Mouse (Mus musculus): ENCODE data around the gene Shisal1. TPM values are rescaled to one million over a fixed set of nuclear protein-coding genes. Genes with fewer than 3 reads are reported as not detected.

Gene Shisal1
- polyA plus RNA-seq, 1 experiment from 2014 or later: 2.1 TPM

- Histone ChIP-seq H3K9me3 (ENCODE audit: control insufficient read depth, low read length) (no peaks in the 10 kb centered on the region), H3K36me3 (ENCODE audit: control insufficient read depth, insufficient read depth, low read length) (no peaks in the 10 kb centered on the region), H3K27me3 (ENCODE audit: control insufficient read depth, insufficient read depth, low read length) (no peaks in the 10 kb centered on the region), H3K4me2 (replicated peaks; ENCODE audit: low read depth, low read length) (no peak overlapping the region), H3K4me3 (ENCODE audit: low read length) (no peak overlapping the region), H3K9ac (ENCODE audit: low read depth, low read length) (no peak overlapping the region), H3K27ac (ENCODE audit: low read depth, low read length) (peak overlapping the region; percentile 64), H3K4me1 (ENCODE audit: control insufficient read depth, insufficient read depth, low read length) (peaks cover 18% of the 10 kb centered on the region)
- 0 out of 2 replicates have a peak, but pooled peaks have one; percentile 37 for ATAC-seq (ENCODE audit: low FRiP score, low TSS enrichment)
- WGBS: 28% methylated on average over 14 of the region's 14 CpGs
These were observed 51.4 kb downstream of the Shisal1 start for GRCm38 (mm10) chr15:84395341-84396067.

GRCm38 (mm10) chr15:84393341-84393740 lies 53.6 kb downstream of the Shisal1 start:
- no peaks in the 10 kb centered on the region for H3K9me3 ChIP-seq (ENCODE audit: control insufficient read depth, low read length)
- no peak overlapping the region for H3K4me2 ChIP-seq (replicated peaks; ENCODE audit: low read depth, low read length)
- peak; percentile 32; the same call in 1 of the 2 replicates for ATAC-seq (ENCODE audit: low FRiP score, low TSS enrichment)
- no peak overlapping the region for H3K4me3 ChIP-seq (ENCODE audit: low read length)
- H3K9ac ChIP-seq (ENCODE audit: low read depth, low read length): no peak overlapping the region
- 43% methylated on average over 6 of the region's 6 CpGs for WGBS
- H3K4me1 ChIP-seq (ENCODE audit: control insufficient read depth, insufficient read depth, low read length): peaks cover 18% of the 10 kb centered on the region
- H3K36me3 ChIP-seq (ENCODE audit: control insufficient read depth, insufficient read depth, low read length): no peaks in the 10 kb centered on the region
- H3K27me3 ChIP-seq (ENCODE audit: control insufficient read depth, insufficient read depth, low read length): no peaks in the 10 kb centered on the region
- no peak overlapping the region for H3K27ac ChIP-seq (ENCODE audit: low read depth, low read length)

- no peak for ATAC-seq (ENCODE audit: low FRiP score, low TSS enrichment)
These were observed 54.1 kb downstream of the Shisal1 start for GRCm38 (mm10) chr15:84392840-84393239.

GRCm38 (mm10) chr15:84392131-84392530 lies 54.8 kb downstream of the Shisal1 start:
- no peak overlapping the region for H3K4me3 ChIP-seq (ENCODE audit: low read length)
- WGBS: 89% methylated on average over 4 of the region's 4 CpGs
- no peak for ATAC-seq (ENCODE audit: low FRiP score, low TSS enrichment)
- H3K4me2 ChIP-seq (replicated peaks; ENCODE audit: low read depth, low read length): no peak overlapping the region
- no peaks in the 10 kb centered on the region for H3K36me3 ChIP-seq (ENCODE audit: control insufficient read depth, insufficient read depth, low read length)
- no peaks in the 10 kb centered on the region for H3K27me3 ChIP-seq (ENCODE audit: control insufficient read depth, insufficient read depth, low read length)
- H3K27ac ChIP-seq (ENCODE audit: low read depth, low read length): no peak overlapping the region
- no peak overlapping the region for H3K9ac ChIP-seq (ENCODE audit: low read depth, low read length)
- H3K9me3 ChIP-seq (ENCODE audit: control insufficient read depth, low read length): peaks cover 6% of the 10 kb centered on the region
- H3K4me1 ChIP-seq (ENCODE audit: control insufficient read depth, insufficient read depth, low read length): peaks cover 18% of the 10 kb centered on the region

More at GRCm38 (mm10) chr15:84392840-84393239, 54.1 kb downstream of the Shisal1 start:
- Histone ChIP-seq H3K27ac (ENCODE audit: low read depth, low read length) (no peak overlapping the region), H3K36me3 (ENCODE audit: control insufficient read depth, insufficient read depth, low read length) (no peaks in the 10 kb centered on the region), H3K27me3 (ENCODE audit: control insufficient read depth, insufficient read depth, low read length) (no peaks in the 10 kb centered on the region), H3K4me3 (ENCODE audit: low read length) (no peak overlapping the region), H3K9me3 (ENCODE audit: control insufficient read depth, low read length) (no peaks in the 10 kb centered on the region), H3K4me1 (ENCODE audit: control insufficient read depth, insufficient read depth, low read length) (peaks cover 18% of the 10 kb centered on the region), H3K9ac (ENCODE audit: low read depth, low read length) (no peak overlapping the region), H3K4me2 (replicated peaks; ENCODE audit: low read depth, low read length) (no peak overlapping the region)
- WGBS: 62% methylated on average over 5 of the region's 5 CpGs

GRCm38 (mm10) chr15:84388698-84389131 lies 58.2 kb downstream of the Shisal1 start:
- H3K9ac ChIP-seq (ENCODE audit: low read depth, low read length): no peak overlapping the region
- peaks cover 8% of the 10 kb centered on the region for H3K4me1 ChIP-seq (ENCODE audit: control insufficient read depth, insufficient read depth, low read length)
- H3K27ac ChIP-seq (ENCODE audit: low read depth, low read length): no peak overlapping the region
- H3K4me2 ChIP-seq (replicated peaks; ENCODE audit: low read depth, low read length): no peak overlapping the region
- no peaks in the 10 kb centered on the region for H3K36me3 ChIP-seq (ENCODE audit: control insufficient read depth, insufficient read depth, low read length)
- no peak overlapping the region for H3K4me3 ChIP-seq (ENCODE audit: low read length)
- peaks cover 6% of the 10 kb centered on the region for H3K9me3 ChIP-seq (ENCODE audit: control insufficient read depth, low read length)
- ATAC-seq (ENCODE audit: low FRiP score, low TSS enrichment): no peak
- H3K27me3 ChIP-seq (ENCODE audit: control insufficient read depth, insufficient read depth, low read length): no peaks in the 10 kb centered on the region
- WGBS: 78% methylated on average over 8 of the region's 8 CpGs

- Histone ChIP-seq H3K4me3 (ENCODE audit: low read length) (no peak overlapping the region), H3K27ac (ENCODE audit: low read depth, low read length) (no peak overlapping the region), H3K4me2 (replicated peaks; ENCODE audit: low read depth, low read length) (no peak overlapping the region), H3K27me3 (ENCODE audit: control insufficient read depth, insufficient read depth, low read length) (no peaks in the 10 kb centered on the region), H3K9me3 (ENCODE audit: control insufficient read depth, low read length) (peaks cover 6% of the 10 kb centered on the region), H3K4me1 (ENCODE audit: control insufficient read depth, insufficient read depth, low read length) (no peaks in the 10 kb centered on the region), H3K36me3 (ENCODE audit: control insufficient read depth, insufficient read depth, low read length) (no peaks in the 10 kb centered on the region), H3K9ac (ENCODE audit: low read depth, low read length) (no peak overlapping the region)
- ATAC-seq (ENCODE audit: low FRiP score, low TSS enrichment): no peak
- 84% methylated on average over 8 of the region's 8 CpGs for WGBS
These were observed 60.8 kb downstream of the Shisal1 start for GRCm38 (mm10) chr15:84385995-84386565.

- no peak overlapping the region for H3K27ac ChIP-seq (ENCODE audit: low read depth, low read length)
- 90% methylated on average over 9 of the region's 9 CpGs for WGBS
These were observed 62.8 kb downstream of the Shisal1 start for GRCm38 (mm10) chr15:84384066-84384465.

GRCm38 (mm10) chr15:84380181-84380580 lies 66.7 kb downstream of the Shisal1 start:
- peak; percentile 69; the same call in 1 of the 2 replicates for ATAC-seq (ENCODE audit: low FRiP score, low TSS enrichment)

More at GRCm38 (mm10) chr15:84384066-84384465, 62.8 kb downstream of the Shisal1 start:
- no peak for ATAC-seq (ENCODE audit: low FRiP score, low TSS enrichment)
- no peaks in the 10 kb centered on the region for H3K36me3 ChIP-seq (ENCODE audit: control insufficient read depth, insufficient read depth, low read length)
- no peaks in the 10 kb centered on the region for H3K4me1 ChIP-seq (ENCODE audit: control insufficient read depth, insufficient read depth, low read length)
- H3K9me3 ChIP-seq (ENCODE audit: control insufficient read depth, low read length): peaks cover 6% of the 10 kb centered on the region
- no peak overlapping the region for H3K4me2 ChIP-seq (replicated peaks; ENCODE audit: low read depth, low read length)
- H3K27me3 ChIP-seq (ENCODE audit: control insufficient read depth, insufficient read depth, low read length): no peaks in the 10 kb centered on the region
- H3K9ac ChIP-seq (ENCODE audit: low read depth, low read length): no peak overlapping the region
- H3K4me3 ChIP-seq (ENCODE audit: low read length): no peak overlapping the region

GRCm38 (mm10) chr15:84378734-84379133 lies 68.2 kb downstream of the Shisal1 start:
- Histone ChIP-seq H3K4me1 (ENCODE audit: control insufficient read depth, insufficient read depth, low read length) (no peaks in the 10 kb centered on the region), H3K9me3 (ENCODE audit: control insufficient read depth, low read length) (peaks cover 12% of the 10 kb centered on the region; the same call in 1 of the 2 replicates), H3K4me2 (replicated peaks; ENCODE audit: low read depth, low read length) (no peak overlapping the region), H3K27ac (ENCODE audit: low read depth, low read length) (no peak overlapping the region), H3K36me3 (ENCODE audit: control insufficient read depth, insufficient read depth, low read length) (no peaks in the 10 kb centered on the region), H3K9ac (ENCODE audit: low read depth, low read length) (no peak overlapping the region), H3K27me3 (ENCODE audit: control insufficient read depth, insufficient read depth, low read length) (no peaks in the 10 kb centered on the region), H3K4me3 (ENCODE audit: low read length) (no peak overlapping the region)
- no peak for ATAC-seq (ENCODE audit: low FRiP score, low TSS enrichment)
- WGBS: 76% methylated on average over 9 of the region's 9 CpGs

More at GRCm38 (mm10) chr15:84380181-84380580, 66.7 kb downstream of the Shisal1 start:
- WGBS: 41% methylated on average over 10 of the region's 10 CpGs
- Histone ChIP-seq H3K4me2 (replicated peaks; ENCODE audit: low read depth, low read length) (no peak overlapping the region), H3K27ac (ENCODE audit: low read depth, low read length) (no peak overlapping the region), H3K36me3 (ENCODE audit: control insufficient read depth, insufficient read depth, low read length) (no peaks in the 10 kb centered on the region), H3K9me3 (ENCODE audit: control insufficient read depth, low read length) (peaks cover 5% of the 10 kb centered on the region; the same call in 1 of the 2 replicates), H3K4me3 (ENCODE audit: low read length) (no peak overlapping the region), H3K4me1 (ENCODE audit: control insufficient read depth, insufficient read depth, low read length) (no peaks in the 10 kb centered on the region), H3K9ac (ENCODE audit: low read depth, low read length) (no peak overlapping the region), H3K27me3 (ENCODE audit: control insufficient read depth, insufficient read depth, low read length) (no peaks in the 10 kb centered on the region)

Measured in kidney, embryonic 14.5 days (tissue).